Mouse (Mus musculus) left cerebral cortex, postnatal 36 days (tissue): Measurements from ENCODE around the gene Bag6. TPM values are rescaled to one million over a fixed set of nuclear protein-coding genes. Genes with fewer than 3 reads are reported as not detected.
"Not testable (repeated sequence)": the region's sequence is repeated elsewhere in the genome, so short reads cannot be mapped to it uniquely, and the experiment has no call there.

ENCODE experiments used
- DNase-seq, 2 experiments: peaks; one replicate each; pipeline ENCODE4 v3.0.0; 2021 to 2022; ENCODE audit warnings: low spot score in 2 of 2, mixed read lengths in 1 of 2
- intact Hi-C: fragments of 180-260 bp; cut with DNase I; formaldehyde crosslinking; loops from one replicate; pipeline ENCODE4 v1.15.1; 2025
- total RNA-seq, 2 experiments: library from RNA; stranded (reverse); gene quantifications; 2 replicates each; pipeline ENCODE4 v1.2.3; 2021

Gene Bag6
- total RNA-seq, 2 experiments from 2014 or later = 302 to 324 TPM

GRCm38 (mm10) chr17:35106522-35106921 is 28.5 kb upstream of the Bag6 start:
- intact Hi-C loops = loop anchor here (1.0 kb wide), 1 partner anchor 85 kb away; no protein-coding TSS in a partner anchor

GRCm38 (mm10) chr17:35108097-35108496 is 26.9 kb upstream of the Bag6 start, which contains the start of gene Ly6g5c:
Gene Ly6g5c (plus strand): TSS chr17:35108279.
- no peak for DNase-seq
- intact Hi-C loops = no loop called here

More at GRCm38 (mm10) chr17:35106522-35106921, 28.5 kb upstream of the Bag6 start:
- DNase-seq = no peak

DNA sequence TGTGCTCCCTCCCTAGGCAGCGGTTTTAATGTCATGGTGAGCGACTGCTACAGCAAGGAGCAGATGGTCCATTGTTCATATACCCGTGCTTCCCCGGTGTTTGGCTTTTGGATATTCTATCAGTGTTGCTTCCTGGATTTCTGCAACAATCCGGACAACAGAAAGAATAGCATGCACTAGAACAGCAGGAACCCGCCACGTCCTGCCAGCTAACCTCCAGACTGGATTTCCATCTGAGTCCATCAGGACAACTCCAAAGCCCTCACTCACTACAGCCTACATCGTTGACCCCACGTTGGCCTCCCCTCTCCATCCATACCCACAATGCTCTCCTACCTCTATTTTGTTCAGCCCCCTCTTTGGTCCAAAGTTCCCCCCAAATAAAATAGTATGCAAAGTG is 23.2 kb upstream of the Bag6 start:
- DNase-seq = no peak
- intact Hi-C loops = no loop called here

GRCm38 (mm10) chr17:35115046-35116019 is 19.6 kb upstream of the Bag6 start, which contains the start of gene Ly6g5b:
Gene Ly6g5b (minus strand): TSS chr17:35115428.
- intact Hi-C loops = no loop called here
- DNase-seq = no peak

DNA sequence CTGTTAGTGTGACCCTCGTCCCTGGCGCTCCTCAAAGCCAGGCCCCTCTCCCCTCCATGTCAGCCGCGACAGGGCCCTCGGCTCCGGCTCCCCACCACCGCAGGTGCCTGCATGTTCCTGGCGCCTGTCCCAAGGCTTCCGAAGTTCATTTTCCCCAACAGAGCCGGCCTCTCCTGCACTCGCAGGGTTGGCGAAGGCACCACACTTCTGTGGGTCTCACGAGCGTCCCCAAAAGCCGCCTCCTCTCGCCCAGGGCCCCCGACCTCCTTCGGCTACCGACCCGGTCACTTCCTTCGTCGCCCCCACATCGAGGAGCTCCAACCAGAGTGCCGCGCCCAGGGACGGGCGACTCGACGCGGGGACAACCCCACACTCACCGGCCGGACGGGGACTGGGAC is 14.2 kb upstream of the Bag6 start:
- DNase-seq = no peak
- intact Hi-C loops = loop anchor here (5.0 kb wide), 2 partner anchors 98 to 117 kb away; partner anchors contain the start of gene Nfkbil1

- peak; percentile 98 for DNase-seq
- intact Hi-C loops = loop anchor here (5.0 kb wide), 2 partner anchors 99 to 116 kb away; partner anchors contain the start of gene Nfkbil1
These were observed 13.7 kb upstream of the Bag6 start, which contains the start of gene Gpank1 for GRCm38 (mm10) chr17:35121143-35121799. Gene Gpank1 (plus strand): TSS chr17:35121455.

- intact Hi-C loops = loop anchor here (5.0 kb wide), 2 partner anchors 100 to 115 kb away; partner anchors contain the start of gene Nfkbil1
- peak; percentile 67 to 69 for DNase-seq
These were observed 13.1 kb upstream of the Bag6 start, which contains the start of gene Csnk2b for GRCm38 (mm10) chr17:35121871-35122303. Gene Csnk2b (minus strand): TSS chr17:35122053.

GRCm38 (mm10) chr17:35123287-35123686 is 11.7 kb upstream of the Bag6 start:
- DNase-seq = not testable (repeated sequence)
- intact Hi-C loops = loop anchor here (5.0 kb wide), 2 partner anchors 101 to 114 kb away; partner anchors contain the start of gene Nfkbil1

- not testable (repeated sequence) for DNase-seq
These were observed 10.6 kb upstream of the Bag6 start for GRCm38 (mm10) chr17:35124261-35124896.

DNA sequence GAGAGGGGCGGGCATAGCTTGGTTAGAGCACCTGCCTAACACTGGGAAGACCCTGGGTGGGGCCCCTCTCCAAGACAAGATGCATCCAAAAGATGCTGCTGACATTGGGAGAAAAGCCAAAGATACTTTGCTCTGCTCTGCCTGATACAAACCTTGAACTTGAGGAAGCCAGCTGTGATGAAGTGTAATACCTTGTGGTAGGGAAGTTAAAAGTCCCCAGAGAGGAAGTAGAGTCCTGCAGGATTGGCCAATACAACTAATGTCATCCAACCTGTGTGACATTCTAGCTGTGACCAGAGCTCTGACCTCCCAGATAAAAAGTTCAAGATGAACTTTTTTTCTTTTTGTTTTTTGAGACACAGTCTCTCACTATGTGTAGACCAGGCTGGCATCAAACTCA is 9.9 kb upstream of the Bag6 start:
- no peak for DNase-seq
- intact Hi-C loops = no loop called here

More at GRCm38 (mm10) chr17:35124261-35124896, 10.6 kb upstream of the Bag6 start:
- intact Hi-C loops = loop anchor here (5.0 kb wide), 2 partner anchors 102 to 113 kb away; partner anchors contain the start of gene Nfkbil1

DNA sequence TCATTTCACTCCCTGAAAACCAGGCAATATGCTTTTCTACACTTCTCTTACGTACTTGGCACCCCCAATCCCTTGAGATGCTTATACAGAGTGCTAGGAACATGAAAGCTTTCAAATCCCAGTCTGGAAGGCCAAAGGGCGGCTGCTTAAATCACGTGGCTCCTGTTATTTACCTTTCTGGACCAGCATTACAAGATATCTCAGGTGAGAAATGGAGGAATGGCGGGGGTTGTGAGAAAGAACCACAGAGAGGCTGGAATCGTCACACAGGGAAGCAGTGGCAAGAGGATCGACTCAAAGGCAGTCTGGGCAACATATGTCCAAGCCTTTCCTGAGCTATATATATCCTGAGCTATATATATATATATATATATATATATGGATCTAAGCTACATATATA is 9.4 kb upstream of the Bag6 start:
- intact Hi-C loops = no loop called here
- DNase-seq = no peak

DNA sequence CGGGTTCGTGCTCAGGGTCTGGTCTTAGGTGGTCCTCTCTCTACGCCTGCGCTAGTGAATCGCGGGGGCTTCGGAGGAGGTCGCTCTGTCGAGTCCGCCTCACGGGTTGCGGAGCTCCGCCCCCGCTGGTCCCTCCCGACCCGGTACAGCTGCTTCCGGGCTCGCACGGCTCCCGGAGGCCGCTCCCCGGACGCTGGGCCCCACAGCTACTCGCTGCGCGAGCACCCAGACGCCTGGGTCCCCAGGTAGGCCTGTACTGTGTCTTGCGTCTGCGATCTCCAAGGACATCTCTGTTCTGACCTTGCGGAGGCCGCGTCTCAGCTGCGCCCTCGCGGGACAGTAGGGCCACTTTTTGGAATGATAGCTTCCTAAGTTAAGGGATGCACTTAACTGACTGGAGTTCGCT is 8.8 kb upstream of the Bag6 start, which contains the start of gene D17H6S53E:
Gene D17H6S53E (plus strand): TSS at position 168 of the 406 bp plus-strand sequence.
- intact Hi-C loops = no loop called here
- DNase-seq = peak; percentile 69 to 78

DNA sequence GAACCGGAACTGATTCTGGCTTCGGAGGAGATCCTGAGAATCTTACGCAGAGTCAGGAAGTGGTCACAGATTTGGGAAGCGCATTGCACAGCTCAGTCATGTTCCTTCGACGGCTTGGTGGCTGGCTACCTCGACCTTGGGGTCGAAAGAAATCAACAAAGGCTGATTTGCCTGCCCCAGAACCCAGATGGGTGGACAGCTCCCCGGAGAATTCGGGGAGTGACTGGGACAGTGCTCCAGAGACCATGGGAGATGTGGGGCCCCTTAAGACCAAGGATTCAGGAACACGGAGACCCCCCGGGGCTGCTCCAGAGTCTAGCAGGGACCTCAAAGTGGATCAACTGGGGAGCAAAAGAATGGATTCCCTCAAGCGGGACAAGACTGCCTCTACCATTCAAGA is 8.0 kb upstream of the Bag6 start:
- intact Hi-C loops = no loop called here
- no peak for DNase-seq

GRCm38 (mm10) chr17:35128996-35129395 is 6.0 kb upstream of the Bag6 start:
- intact Hi-C loops = no loop called here
- DNase-seq = no peak

- intact Hi-C loops = no loop called here
These were observed 3.9 kb upstream of the Bag6 start for GRCm38 (mm10) chr17:35131038-35131437.

GRCm38 (mm10) chr17:35131500-35132173 is 3.3 kb upstream of the Bag6 start, which contains the start of gene Apom:
Gene Apom (minus strand): TSS chr17:35132050.
- no peak for DNase-seq
- intact Hi-C loops = no loop called here

More at GRCm38 (mm10) chr17:35131038-35131437, 3.9 kb upstream of the Bag6 start:
- no peak for DNase-seq

- intact Hi-C loops = no loop called here
- no peak for DNase-seq
These were observed 2.8 kb upstream of the Bag6 start for GRCm38 (mm10) chr17:35132174-35132560.

- DNase-seq = no peak
- intact Hi-C loops = no loop called here
These were observed 1.5 kb upstream of the Bag6 start for GRCm38 (mm10) chr17:35133517-35133916.
